Mouse (Mus musculus): ENCODE data around the gene Plin1. TPM values are rescaled to one million over a fixed set of nuclear protein-coding genes. Genes with fewer than 3 reads are reported as not detected.
A peak's percentile ranks its signal among the peaks of the same experiment; 100 is the strongest.

Plin1 gene
- polyA plus RNA-seq (2012; rRNA removed): 58.4 and 72.2 TPM in 2 replicates

GRCm38 (mm10) chr7:79732622-79733021 lies at the start of gene Plin1:
Plin1 (minus strand) TSS chr7:79732903.
- DNase-seq: no peak
- H3K4me1 ChIP-seq (ENCODE audit: control insufficient read depth, insufficient read depth, low read length): peaks cover 13% of the 10 kb centered on the region; the same call in 1 of the 2 replicates
- H3K27ac ChIP-seq (ENCODE audit: insufficient read depth, low read depth, low read length): no peak within 1 kb of the TSS
- no peaks in the 10 kb centered on the region for H3K36me3 ChIP-seq (ENCODE audit: control insufficient read depth, insufficient read depth, low read length)
- H3K27me3 ChIP-seq (replicated peaks; ENCODE audit: control insufficient read depth, insufficient read depth, low read length): no peaks in the 10 kb centered on the region
- H3K4me3 ChIP-seq (ENCODE audit: insufficient read depth, low read depth, low read length): no peak within 1 kb of the TSS
- TF ChIP-seq POLR2A (IDR thresholded peaks at IDR 0.05; ENCODE audit: low read depth, low read length) (no peak), CTCF (conservative IDR thresholded peaks at IDR 0.05; ENCODE audit: insufficient read depth, insufficient read length, low read depth, low read length) (no peak)
- 68% methylated on average over 4 of the region's 4 CpGs for WGBS

GRCm38 (mm10) chr7:79782516-79782855 lies 49.8 kb upstream of the Plin1 start:
- TF ChIP-seq CTCF (conservative IDR thresholded peaks at IDR 0.05; ENCODE audit: insufficient read depth, insufficient read length, low read depth, low read length) (no peak), POLR2A (IDR thresholded peaks at IDR 0.05; ENCODE audit: low read depth, low read length) (no peak)
- no peak overlapping the region for H3K27ac ChIP-seq (ENCODE audit: insufficient read depth, low read depth, low read length)
- 48% methylated on average over 2 of the region's 2 CpGs for WGBS
- no peaks in the 10 kb centered on the region for H3K36me3 ChIP-seq (ENCODE audit: control insufficient read depth, insufficient read depth, low read length)
- H3K27me3 ChIP-seq (replicated peaks; ENCODE audit: control insufficient read depth, insufficient read depth, low read length): no peaks in the 10 kb centered on the region
- H3K4me1 ChIP-seq (ENCODE audit: control insufficient read depth, insufficient read depth, low read length): peaks cover 13% of the 10 kb centered on the region
- H3K4me3 ChIP-seq (ENCODE audit: insufficient read depth, low read depth, low read length): no peak overlapping the region
- DNase-seq: peak; percentile 58

GRCm38 (mm10) chr7:79781826-79782515 lies 49.3 kb upstream of the Plin1 start:
- Histone ChIP-seq H3K4me1 (ENCODE audit: control insufficient read depth, insufficient read depth, low read length) (peaks cover 13% of the 10 kb centered on the region), H3K4me3 (ENCODE audit: insufficient read depth, low read depth, low read length) (no peak overlapping the region), H3K27me3 (replicated peaks; ENCODE audit: control insufficient read depth, insufficient read depth, low read length) (no peaks in the 10 kb centered on the region), H3K27ac (ENCODE audit: insufficient read depth, low read depth, low read length) (no peak overlapping the region), H3K36me3 (ENCODE audit: control insufficient read depth, insufficient read depth, low read length) (no peaks in the 10 kb centered on the region)
- 72% methylated on average over 11 of the region's 11 CpGs for WGBS
- no peak for TF ChIP-seq POLR2A (IDR thresholded peaks at IDR 0.05; ENCODE audit: low read depth, low read length)
- TF ChIP-seq CTCF (conservative IDR thresholded peaks at IDR 0.05; ENCODE audit: insufficient read depth, insufficient read length, low read depth, low read length): no peak
- DNase-seq: peak; percentile 52

- Histone ChIP-seq H3K36me3 (ENCODE audit: control insufficient read depth, insufficient read depth, low read length) (no peaks in the 10 kb centered on the region), H3K27ac (ENCODE audit: insufficient read depth, low read depth, low read length) (peak overlapping the region; percentile 78), H3K27me3 (replicated peaks; ENCODE audit: control insufficient read depth, insufficient read depth, low read length) (no peaks in the 10 kb centered on the region), H3K4me1 (ENCODE audit: control insufficient read depth, insufficient read depth, low read length) (peaks cover 13% of the 10 kb centered on the region), H3K4me3 (ENCODE audit: insufficient read depth, low read depth, low read length) (peak overlapping the region; percentile 51)
- TF ChIP-seq CTCF (conservative IDR thresholded peaks at IDR 0.05; ENCODE audit: insufficient read depth, insufficient read length, low read depth, low read length) (peak; percentile 91), POLR2A (IDR thresholded peaks at IDR 0.05; ENCODE audit: low read depth, low read length) (no peak)
- 22% methylated on average over 16 of the region's 16 CpGs for WGBS
- peak; percentile 81 for DNase-seq
These were observed 48.2 kb upstream of the Plin1 start for GRCm38 (mm10) chr7:79780647-79781626.

- no peak for DNase-seq
- 71% methylated on average over 15 of the region's 15 CpGs for WGBS
These were observed 39.1 kb upstream of the Plin1 start for GRCm38 (mm10) chr7:79771561-79772512.

GRCm38 (mm10) chr7:79769664-79770063 lies 37.0 kb upstream of the Plin1 start:
- DNase-seq: no peak
- H3K4me3 ChIP-seq (ENCODE audit: insufficient read depth, low read depth, low read length): no peak overlapping the region
- TF ChIP-seq POLR2A (IDR thresholded peaks at IDR 0.05; ENCODE audit: low read depth, low read length) (no peak), CTCF (conservative IDR thresholded peaks at IDR 0.05; ENCODE audit: insufficient read depth, insufficient read length, low read depth, low read length) (no peak)
- H3K4me1 ChIP-seq (ENCODE audit: control insufficient read depth, insufficient read depth, low read length): no peaks in the 10 kb centered on the region
- H3K27ac ChIP-seq (ENCODE audit: insufficient read depth, low read depth, low read length): no peak overlapping the region
- H3K27me3 ChIP-seq (replicated peaks; ENCODE audit: control insufficient read depth, insufficient read depth, low read length): no peaks in the 10 kb centered on the region
- no peaks in the 10 kb centered on the region for H3K36me3 ChIP-seq (ENCODE audit: control insufficient read depth, insufficient read depth, low read length)
- WGBS: 80% methylated on average over 3 of the region's 3 CpGs

More at GRCm38 (mm10) chr7:79771561-79772512, 39.1 kb upstream of the Plin1 start:
- Histone ChIP-seq H3K36me3 (ENCODE audit: control insufficient read depth, insufficient read depth, low read length) (no peaks in the 10 kb centered on the region), H3K27me3 (replicated peaks; ENCODE audit: control insufficient read depth, insufficient read depth, low read length) (no peaks in the 10 kb centered on the region), H3K4me1 (ENCODE audit: control insufficient read depth, insufficient read depth, low read length) (no peaks in the 10 kb centered on the region), H3K4me3 (ENCODE audit: insufficient read depth, low read depth, low read length) (no peak overlapping the region), H3K27ac (ENCODE audit: insufficient read depth, low read depth, low read length) (no peak overlapping the region)
- no peak for TF ChIP-seq CTCF (conservative IDR thresholded peaks at IDR 0.05; ENCODE audit: insufficient read depth, insufficient read length, low read depth, low read length)
- no peak for TF ChIP-seq POLR2A (IDR thresholded peaks at IDR 0.05; ENCODE audit: low read depth, low read length)
